Mouse (Mus musculus) liver, embryonic 11.5 days (tissue): ENCODE measurements around the gene Pjvk. TPM values are rescaled to one million over a fixed set of nuclear protein-coding genes. Genes with fewer than 3 reads are reported as not detected.

Source experiments
- ATAC-seq: fragments of 200-750 bp; cut with Nextera tagmentation; replicated peaks from 2 replicates; pipeline ENCODE4 v1.8.0; 2017; ENCODE audit warnings: moderate number of reproducible peaks, mild to moderate bottlenecking, moderate TSS enrichment, moderate library complexity; ENCODE audit not compliant: low FRiP score
- DNase-seq: peaks from one replicate; pipeline ENCODE4 v3.0.0-alpha.2; 2017; ENCODE audit warnings: low spot score
- H3K27ac ChIP-seq: fragments of 300-500 bp; sonication (generic); 2 replicates; pipeline ENCODE4 v1.5.1; 2014; ENCODE audit warnings: mild to moderate bottlenecking, low read depth, low read length, control low read depth
- H3K27me3 ChIP-seq: fragments of 300-500 bp; sonication (generic); replicated peaks from 2 replicates; pipeline ENCODE4 v1.6.1; 2014; ENCODE audit warnings: low read length, mixed read lengths; ENCODE audit not compliant: control insufficient read depth, insufficient read depth
- H3K36me3 ChIP-seq: fragments of 300-500 bp; sonication (generic); 2 replicates; pipeline ENCODE4 v1.6.1; 2014; ENCODE audit warnings: mild to moderate bottlenecking, low read length, moderate library complexity, mixed read lengths; ENCODE audit not compliant: control insufficient read depth, insufficient read depth
- H3K4me1 ChIP-seq: fragments of 300-500 bp; sonication (generic); replicated peaks from 2 replicates; pipeline ENCODE4 v1.6.1; 2014; ENCODE audit warnings: low read length, mixed read lengths; ENCODE audit not compliant: control insufficient read depth, insufficient read depth
- H3K4me2 ChIP-seq: fragments of 300-500 bp; sonication (generic); 2 replicates; pipeline ENCODE4 v1.6.1; 2014; ENCODE audit warnings: mild to moderate bottlenecking, control low read depth, moderate library complexity
- H3K4me3 ChIP-seq: fragments of 300-500 bp; sonication (generic); 2 replicates; pipeline ENCODE4 v1.5.1; 2014; ENCODE audit warnings: low read depth, low read length, control low read depth
- H3K9ac ChIP-seq: fragments of 300-500 bp; sonication (generic); 2 replicates; pipeline ENCODE4 v1.6.1; 2014; ENCODE audit warnings: low read depth, low read length, control low read depth
- H3K9me3 ChIP-seq: fragments of 300-500 bp; sonication (generic); 2 replicates; pipeline ENCODE4 v1.6.1; 2016; ENCODE audit warnings: low read length, inconsistent platforms, mixed read lengths; ENCODE audit not compliant: control insufficient read depth
- WGBS: fragments of 180-500 bp; shearing (Covaris S2); extraction: QIAGEN DNeasy Blood & Tissue Kit; methylation state at CpG from one replicate; pipeline ENCODE4 v1.1.7; 2014; 5-methylcytosine and 5-hydroxymethylcytosine counted together
- polyA plus RNA-seq: library from polyadenylated mRNA; unstranded; fragments of >200 nt; fragmentation: Nextera tagmentation; extraction: Ambion mirVana; gene quantifications from 2 replicates; pipeline ENCODE4 v1.2.1, GENCODE M21; 2014

Gene Pjvk
- polyA plus RNA-seq, 1 experiment from 2014 or later: not detected

DNA sequence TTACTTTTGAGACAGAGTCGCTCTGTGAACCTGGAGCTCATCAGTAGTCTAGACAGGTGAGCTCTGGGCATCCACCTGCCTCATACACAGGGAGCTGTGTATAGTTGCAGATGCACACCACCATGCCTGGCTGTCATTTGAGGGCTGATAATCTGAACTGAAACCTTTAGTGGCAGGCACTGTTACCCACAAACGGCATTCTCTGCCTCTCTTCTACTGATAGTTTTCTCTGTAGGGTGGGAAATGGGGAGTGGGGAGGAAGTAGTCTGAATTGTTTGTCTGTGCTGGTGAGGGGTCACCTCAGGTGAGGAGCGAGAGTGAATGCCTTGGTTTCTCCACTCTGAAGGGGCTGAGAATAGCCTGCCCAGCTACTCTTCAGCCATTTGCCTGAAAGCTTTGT is 39.3 kb downstream of the Pjvk start:
- Histone ChIP-seq H3K27me3 (no peaks in the 10 kb centered on the region), H3K4me1 (peaks cover 2% of the 10 kb centered on the region; the same call in 1 of the 2 replicates), H3K9ac (no peak overlapping the region), H3K9me3 (no peaks in the 10 kb centered on the region), H3K4me3 (no peak overlapping the region), H3K27ac (no peak overlapping the region), H3K4me2 (no peak overlapping the region), H3K36me3 (peaks cover 34% of the 10 kb centered on the region)
- ATAC-seq (no peak), DNase-seq (no peak)
- 64% methylated on average over 3 of the region's 3 CpGs for WGBS

DNA sequence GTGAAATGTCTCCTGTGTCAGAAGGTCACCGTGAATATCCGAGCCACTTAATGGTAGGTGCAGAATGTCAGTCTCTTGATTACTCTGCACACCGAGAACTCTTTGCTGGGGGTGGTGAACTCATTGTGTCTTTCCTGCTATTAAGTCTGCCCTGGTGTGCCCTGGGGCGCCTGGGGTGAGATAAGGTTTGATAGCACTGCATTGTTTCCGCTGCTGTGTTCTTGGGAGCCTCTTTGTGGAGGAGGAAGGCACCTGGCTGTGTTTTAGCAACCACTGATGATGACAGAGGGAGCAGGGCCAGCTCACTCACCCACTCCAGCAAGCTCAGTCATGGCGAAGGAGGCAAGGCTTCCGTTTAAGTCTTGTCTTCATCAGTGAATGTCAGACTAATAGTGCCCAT is 39.9 kb downstream of the Pjvk start:
- ATAC-seq (0 out of 2 replicates have a peak, but pooled peaks have one; percentile 51), DNase-seq (no peak)
- H3K9ac ChIP-seq: no peak overlapping the region
- H3K36me3 ChIP-seq: peaks cover 32% of the 10 kb centered on the region
- H3K27ac ChIP-seq: no peak overlapping the region
- no peaks in the 10 kb centered on the region for H3K9me3 ChIP-seq
- H3K4me1 ChIP-seq: peaks cover 2% of the 10 kb centered on the region; the same call in 1 of the 2 replicates
- WGBS: 48% methylated on average over 7 of the region's 7 CpGs
- no peak overlapping the region for H3K4me3 ChIP-seq
- H3K27me3 ChIP-seq: no peaks in the 10 kb centered on the region
- no peak overlapping the region for H3K4me2 ChIP-seq

DNA sequence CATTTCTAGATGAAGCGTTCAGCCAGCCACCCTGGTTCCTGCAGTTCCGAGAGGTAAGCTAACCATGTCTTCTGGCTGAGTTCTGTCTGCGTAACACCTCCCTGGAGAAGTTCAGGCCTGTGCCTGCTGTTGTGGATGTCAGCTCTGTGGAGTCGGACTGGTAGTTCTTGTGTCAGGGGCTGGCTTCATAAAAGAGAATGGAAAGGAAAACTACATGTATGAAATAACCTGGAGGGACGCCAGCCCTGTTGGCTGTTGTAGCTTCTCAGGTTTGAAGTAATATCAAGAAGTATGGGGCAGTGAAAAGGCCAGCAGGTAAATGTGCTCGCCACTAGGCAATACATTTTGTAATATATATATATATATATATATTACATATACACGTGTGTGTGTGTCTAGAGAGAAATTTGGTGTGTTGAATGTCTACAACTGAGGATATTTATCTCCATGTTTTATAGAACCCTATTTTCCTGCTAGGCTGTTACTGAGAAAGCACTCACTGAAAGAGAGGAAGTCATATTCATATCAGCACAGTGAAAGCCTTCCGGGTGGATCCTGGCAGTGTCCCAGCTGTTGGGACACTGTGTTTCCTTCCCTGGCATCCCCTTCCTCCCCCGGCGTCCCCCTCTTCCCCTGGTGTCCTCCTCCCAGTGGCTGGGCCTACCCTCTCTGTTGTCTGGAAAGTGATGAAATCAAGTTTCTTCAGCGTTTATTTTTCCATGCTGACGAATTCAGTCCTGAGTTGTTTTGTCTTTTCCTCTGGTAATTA is 42.3 kb downstream of the Pjvk start:
- Histone ChIP-seq H3K9me3 (no peaks in the 10 kb centered on the region), H3K27ac (no peak overlapping the region), H3K36me3 (peaks cover 39% of the 10 kb centered on the region), H3K4me3 (no peak overlapping the region), H3K27me3 (no peaks in the 10 kb centered on the region), H3K4me1 (peaks cover 2% of the 10 kb centered on the region; the same call in 1 of the 2 replicates), H3K4me2 (no peak overlapping the region), H3K9ac (no peak overlapping the region)
- DNase-seq: no peak
- 76% methylated on average over 12 of the region's 12 CpGs for WGBS
- ATAC-seq: no peak

DNA sequence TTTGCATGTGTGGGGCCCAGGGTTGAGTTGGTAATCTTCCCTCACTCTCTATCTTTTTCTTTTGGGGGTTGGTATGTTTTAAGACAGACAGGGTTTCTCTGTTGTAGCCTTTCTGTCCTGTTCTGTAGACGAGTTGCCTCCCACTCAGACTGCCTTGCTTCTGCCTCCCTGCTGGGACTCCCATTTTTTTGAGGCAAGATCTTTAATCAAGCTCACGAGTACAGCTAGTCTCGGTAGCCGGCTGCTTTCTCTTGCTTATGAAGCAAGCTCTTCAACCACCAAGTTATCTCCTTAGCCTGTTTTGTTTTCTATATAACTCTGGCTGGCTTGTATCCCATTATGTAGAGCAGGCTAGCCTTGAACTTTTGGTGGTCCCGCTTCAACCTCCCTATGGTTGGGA is 45.5 kb downstream of the Pjvk start:
- Histone ChIP-seq H3K4me3 (no peak overlapping the region), H3K27me3 (no peaks in the 10 kb centered on the region), H3K36me3 (peaks cover 16% of the 10 kb centered on the region; the same call in 1 of the 2 replicates), H3K9ac (no peak overlapping the region), H3K4me2 (no peak overlapping the region), H3K27ac (no peak overlapping the region), H3K9me3 (no peaks in the 10 kb centered on the region), H3K4me1 (no peaks in the 10 kb centered on the region)
- WGBS: 85% methylated on average over 5 of the region's 5 CpGs
- DNase-seq (no peak), ATAC-seq (no peak)

DNA sequence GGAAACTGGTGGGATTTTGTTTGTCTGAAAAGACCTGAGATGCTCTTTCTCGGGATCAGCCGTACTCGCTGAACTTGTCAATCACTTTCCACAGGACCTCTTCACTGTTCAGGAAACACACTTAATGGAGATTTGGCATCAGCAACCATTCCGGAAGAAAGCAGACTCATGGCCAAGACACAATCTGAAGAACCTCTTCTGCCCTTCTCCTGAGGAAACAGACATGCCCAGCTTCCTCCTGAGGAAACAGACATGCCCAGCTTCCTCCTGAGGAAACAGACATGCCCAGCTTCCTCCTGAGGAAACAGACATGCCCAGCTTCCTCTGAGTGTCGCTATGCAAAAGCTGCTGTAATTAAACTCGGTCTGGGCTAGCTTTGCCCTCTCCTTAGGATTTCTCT is 47.0 kb downstream of the Pjvk start:
- Histone ChIP-seq H3K27me3 (no peaks in the 10 kb centered on the region), H3K9me3 (no peaks in the 10 kb centered on the region), H3K27ac (no peak overlapping the region), H3K9ac (no peak overlapping the region), H3K4me1 (no peaks in the 10 kb centered on the region), H3K4me3 (no peak overlapping the region), H3K36me3 (peaks cover 15% of the 10 kb centered on the region; the same call in 1 of the 2 replicates), H3K4me2 (no peak overlapping the region)
- ATAC-seq: no peak
- DNase-seq: no peak
- WGBS: 67% methylated on average over 6 of the region's 6 CpGs

DNA sequence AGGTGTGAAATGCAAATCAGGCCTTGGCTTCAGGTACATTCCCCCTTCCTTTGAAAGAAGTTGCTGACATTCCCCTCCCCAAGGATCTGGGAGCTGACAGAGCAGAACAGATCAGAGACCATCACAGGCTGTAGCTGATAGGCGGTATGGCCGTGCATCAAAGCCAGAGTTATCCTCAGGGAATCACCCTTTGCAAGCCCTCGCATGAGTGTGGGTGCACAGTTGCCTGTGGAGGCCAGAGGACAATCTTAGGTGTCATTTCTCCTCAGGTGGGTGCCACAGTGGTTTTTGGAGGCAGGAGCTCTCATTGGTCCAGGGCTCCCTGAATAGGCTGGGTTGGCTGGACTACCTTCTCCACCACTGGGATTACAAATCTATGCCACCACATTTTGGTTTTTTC is 53.9 kb downstream of the Pjvk start:
- WGBS: 83% methylated on average over 3 of the region's 3 CpGs
- no peaks in the 10 kb centered on the region for H3K36me3 ChIP-seq
- no peak overlapping the region for H3K4me2 ChIP-seq
- no peaks in the 10 kb centered on the region for H3K27me3 ChIP-seq
- H3K9ac ChIP-seq: no peak overlapping the region
- DNase-seq (no peak), ATAC-seq (no peak)
- no peaks in the 10 kb centered on the region for H3K4me1 ChIP-seq
- no peaks in the 10 kb centered on the region for H3K9me3 ChIP-seq
- H3K27ac ChIP-seq: no peak overlapping the region
- no peak overlapping the region for H3K4me3 ChIP-seq

DNA sequence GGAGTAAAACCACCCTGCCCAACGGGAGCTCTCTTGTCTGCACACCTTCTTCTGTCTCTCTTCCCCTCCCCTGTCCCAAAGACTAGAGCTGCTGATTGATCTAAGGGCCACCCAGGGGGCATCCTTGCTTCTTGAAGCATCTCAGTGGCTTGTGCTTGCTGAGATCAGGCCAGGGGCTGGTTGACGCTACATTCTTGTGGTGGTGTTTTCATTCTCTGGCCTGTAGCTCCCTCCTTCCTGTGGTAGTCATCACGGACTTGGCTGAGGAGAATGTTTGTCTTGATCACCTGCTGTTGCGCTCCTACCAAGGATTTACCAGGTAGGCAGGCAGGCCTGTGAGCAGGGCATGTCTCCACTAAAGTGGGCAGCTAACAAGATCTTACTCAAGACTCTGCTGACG is 54.5 kb downstream of the Pjvk start:
- Histone ChIP-seq H3K9ac (no peak overlapping the region), H3K4me2 (no peak overlapping the region), H3K4me1 (no peaks in the 10 kb centered on the region), H3K27me3 (no peaks in the 10 kb centered on the region), H3K9me3 (no peaks in the 10 kb centered on the region), H3K4me3 (no peak overlapping the region), H3K27ac (no peak overlapping the region), H3K36me3 (no peaks in the 10 kb centered on the region)
- DNase-seq (no peak), ATAC-seq (no peak)
- WGBS: 79% methylated on average over 5 of the region's 5 CpGs

DNA sequence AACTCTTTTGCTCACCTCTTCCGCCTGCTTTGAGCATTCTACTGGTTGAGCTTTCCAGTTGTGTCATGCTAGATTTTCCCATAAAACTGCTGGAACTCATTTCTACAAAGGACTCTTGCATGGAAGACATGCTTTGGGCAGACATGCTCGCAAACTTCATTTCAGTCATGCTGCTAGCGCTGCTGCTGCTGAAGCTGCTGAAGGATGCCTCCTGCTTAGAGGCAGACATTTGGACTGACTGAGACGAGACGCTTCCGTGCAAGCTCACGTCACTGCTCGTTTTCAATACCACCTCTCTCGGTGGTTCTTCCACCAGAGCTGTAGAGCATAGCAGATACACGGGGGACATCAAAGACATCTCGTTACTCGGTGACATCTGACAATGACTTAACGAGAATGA is 57.4 kb downstream of the Pjvk start:
- Histone ChIP-seq H3K36me3 (peaks cover 8% of the 10 kb centered on the region; the same call in 1 of the 2 replicates), H3K4me1 (no peaks in the 10 kb centered on the region), H3K4me3 (no peak overlapping the region), H3K9ac (no peak overlapping the region), H3K27me3 (no peaks in the 10 kb centered on the region), H3K9me3 (peaks cover 12% of the 10 kb centered on the region), H3K4me2 (no peak overlapping the region), H3K27ac (no peak overlapping the region)
- DNase-seq (no peak), ATAC-seq (no peak)
- 92% methylated on average over 13 of the region's 13 CpGs for WGBS
